Mouse (Mus musculus) hematopoietic stem cell, adult 5-6 weeks (primary cell): ENCODE measurements around the gene Taok3. TPM values are rescaled to one million over a fixed set of nuclear protein-coding genes. Genes with fewer than 3 reads are reported as not detected.

ENCODE experiments used
- ATAC-seq, 2 experiments: fragments of 125-278 bp in 1 of 2; replicated peaks in 1 of 2; 2 replicates each; pipeline ENCODE4 v1.8.0; 2016 to 2017; ENCODE audit warnings: inconsistent platforms in 2 of 2, mild to moderate bottlenecking in 2 of 2, moderate number of reproducible peaks in 2 of 2, low read depth in 1 of 2, moderate TSS enrichment in 1 of 2; ENCODE audit not compliant: low FRiP score in 2 of 2, poor library complexity in 2 of 2, severe bottlenecking in 2 of 2, insufficient read depth in 1 of 2, low TSS enrichment in 1 of 2
- total RNA-seq: library from RNA; stranded (forward); fragments of 172-1452, 232-1000 nt; gene quantifications from 2 replicates; pipeline ENCODE4 v1.2.3, GENCODE M21; 2017

Gene Taok3
- 63.8 and 70.4 TPM in 2 replicates for total RNA-seq

DNA sequence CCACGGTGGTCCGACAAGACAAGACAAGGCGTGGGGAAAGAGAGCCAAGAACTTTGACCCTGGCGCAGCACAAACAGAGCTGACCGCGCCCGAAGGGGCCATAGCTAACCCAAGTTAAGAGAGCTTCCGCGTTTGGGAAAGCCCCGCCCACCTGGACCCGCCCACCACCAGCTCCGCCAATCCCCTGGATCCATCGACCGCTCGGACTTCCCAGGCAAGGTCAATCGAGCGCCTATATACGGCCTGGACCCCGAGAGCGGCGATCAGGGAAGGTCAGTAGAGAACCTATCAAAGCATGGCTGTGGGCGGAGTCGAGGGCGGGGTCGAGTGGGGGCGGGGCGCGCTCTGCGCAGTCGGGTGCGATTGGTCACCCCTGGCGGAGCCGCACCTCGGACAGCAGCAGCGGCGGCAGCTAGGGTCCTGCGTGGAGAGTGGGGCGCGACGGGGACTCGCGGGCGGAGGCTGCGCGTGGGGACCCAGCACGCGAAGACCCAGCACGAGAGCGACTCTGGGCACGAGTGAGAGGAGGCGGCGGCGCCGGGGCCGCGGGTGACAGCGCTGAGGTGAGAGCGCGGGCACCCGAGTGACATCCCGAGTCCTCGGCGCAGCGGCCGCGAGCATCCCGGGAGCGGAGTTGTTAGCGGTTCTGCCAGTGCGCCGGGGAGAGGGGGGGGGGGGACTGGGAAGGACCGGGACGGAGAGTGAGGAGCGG is at the start of gene Taok3:
TSS of gene Taok3 (plus strand) at position 353 of the 712 bp plus-strand sequence.
- ATAC-seq: peak; percentile 82 to 87

DNA sequence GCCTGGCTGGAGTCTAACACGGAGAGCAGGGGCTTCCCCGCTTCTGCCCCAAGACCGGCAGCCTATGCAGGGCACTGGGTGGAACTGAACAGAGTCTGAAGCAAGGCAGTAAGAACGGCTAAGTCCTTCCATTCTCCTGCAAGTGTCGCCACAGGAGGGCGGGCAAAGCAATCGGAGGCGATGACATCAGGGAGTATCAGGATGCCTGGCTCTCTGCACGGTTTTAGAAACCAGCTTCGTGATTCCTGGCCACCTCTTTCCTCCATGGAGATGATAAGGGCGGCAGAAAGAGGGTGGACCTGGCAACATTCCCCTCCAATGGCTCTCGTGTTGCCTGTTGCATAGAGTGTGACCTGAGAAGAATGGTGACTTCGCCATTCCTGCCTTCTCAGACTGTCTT is 32.2 kb upstream of the Taok3 start:
- peak in 1 of 2 experiments; percentile 47; a peak in 2 of 4 replicates for ATAC-seq

DNA sequence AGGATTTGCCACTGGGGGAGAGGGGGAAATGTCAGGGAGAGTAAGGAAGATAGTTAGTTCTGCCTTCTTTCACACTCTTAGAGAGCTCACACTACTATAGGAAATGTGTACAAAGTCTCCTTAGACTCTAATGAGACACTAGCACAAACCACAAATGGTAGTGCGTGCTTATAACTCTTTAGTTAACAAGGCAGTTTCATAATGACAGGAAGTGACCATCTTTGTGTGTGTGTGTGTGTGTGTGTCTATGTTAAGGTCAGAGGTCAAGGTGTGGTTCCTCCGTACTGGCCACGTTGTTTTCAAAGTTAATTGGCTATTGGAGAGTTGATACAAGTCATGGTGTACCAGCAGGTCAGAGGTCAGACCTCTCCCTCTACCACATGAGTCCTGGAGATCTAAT is 30.8 kb upstream of the Taok3 start:
- ATAC-seq: no peak

DNA sequence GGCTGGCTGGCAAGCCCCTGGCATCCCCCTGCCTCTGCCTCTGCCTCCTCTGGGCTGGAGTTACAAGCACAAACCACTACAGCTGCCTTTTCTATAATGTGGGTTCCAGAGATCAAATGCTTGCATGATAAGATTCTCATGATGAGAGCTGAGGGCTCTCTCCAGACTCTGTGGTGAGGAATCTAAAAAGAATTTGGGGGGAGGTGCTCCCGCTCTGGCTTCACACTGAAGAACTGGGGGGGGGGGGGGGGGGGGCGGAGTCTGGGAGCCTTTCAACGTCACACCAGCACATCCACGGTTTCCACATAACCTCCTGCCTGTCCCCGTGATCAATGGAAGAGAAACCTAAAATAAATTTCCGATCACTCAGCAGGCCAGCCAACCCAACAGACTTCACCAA is 30.1 kb upstream of the Taok3 start:
- ATAC-seq: no peak

DNA sequence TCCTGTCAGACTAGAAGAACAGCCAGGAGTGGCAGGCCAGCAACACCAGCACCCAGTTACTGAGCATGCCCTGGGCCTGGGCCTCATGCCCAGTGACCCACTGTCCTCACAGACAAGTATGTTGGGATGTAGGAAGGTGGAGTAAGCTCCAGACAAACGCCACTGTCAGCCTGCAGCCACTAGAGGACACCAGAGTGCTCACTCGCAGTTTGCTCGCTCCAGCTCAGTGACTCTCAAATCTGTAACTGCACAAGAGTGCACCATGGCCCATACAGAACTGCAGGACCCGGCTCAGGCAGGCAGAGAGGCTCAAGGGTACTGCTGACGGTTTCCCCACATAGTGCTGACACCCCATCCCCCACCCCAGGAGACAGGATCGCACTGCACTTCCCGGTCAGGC is 25.5 kb upstream of the Taok3 start:
- ATAC-seq: peak in 1 of 2 experiments; percentile 49; a peak in 1 of 4 replicates

DNA sequence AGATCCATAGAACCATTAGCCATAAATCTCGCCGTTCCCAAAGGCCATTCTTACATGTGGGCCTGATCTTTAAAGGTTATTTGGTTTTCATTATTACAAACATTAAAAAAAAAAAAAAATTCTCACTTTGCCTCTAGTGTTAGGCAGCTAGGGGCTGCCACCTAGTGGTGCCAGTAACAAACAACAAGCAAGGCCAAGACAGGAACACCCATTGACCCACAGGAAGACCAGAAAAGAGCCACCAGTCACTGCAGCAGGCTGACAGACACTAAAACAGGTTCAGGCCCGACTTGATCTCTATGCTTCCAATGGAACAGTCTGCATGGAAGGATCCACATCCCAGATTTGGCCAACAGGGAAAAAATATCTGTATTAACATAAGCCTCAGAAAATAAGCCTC is 23.2 kb upstream of the Taok3 start:
- ATAC-seq: peak; percentile 50 to 57; a peak in 2 of 4 replicates

DNA sequence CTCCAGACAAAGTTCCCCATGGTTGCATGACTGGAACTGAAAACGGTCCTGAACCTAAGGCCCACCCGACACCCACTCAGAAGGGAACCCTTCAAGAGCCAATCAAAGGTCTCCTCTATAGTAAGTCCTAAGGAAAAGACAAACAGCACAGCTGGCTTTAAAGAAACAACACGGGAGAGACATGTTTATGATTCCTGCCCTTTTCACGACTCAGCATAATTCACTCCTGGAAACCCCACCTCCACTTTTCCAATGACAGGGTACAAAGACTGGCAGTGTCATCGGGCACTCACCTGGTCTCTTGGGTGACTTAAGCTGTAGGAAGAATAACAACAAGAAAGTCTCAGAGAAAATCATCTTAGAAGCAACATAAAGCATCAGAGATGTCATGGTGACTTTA is 20.9 kb upstream of the Taok3 start:
- ATAC-seq: no peak

DNA sequence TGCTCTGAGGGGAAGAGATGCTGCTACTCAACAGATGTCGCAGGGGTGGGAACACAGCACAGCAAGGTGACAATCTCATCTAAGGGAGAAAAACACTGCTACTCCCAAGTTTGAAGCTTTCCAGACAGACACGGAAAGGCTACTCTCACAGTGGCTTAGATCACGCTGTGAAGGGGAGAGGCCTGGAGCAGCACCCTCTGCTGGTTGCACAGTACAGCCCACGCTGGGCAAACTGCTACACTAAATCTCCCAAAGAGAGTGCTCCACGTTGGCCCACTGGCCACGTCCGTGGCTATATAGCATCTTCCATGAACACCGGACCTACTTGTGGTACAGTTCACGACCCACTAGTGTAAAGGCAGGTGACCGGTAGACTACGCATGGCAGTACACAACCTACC is 20.2 kb upstream of the Taok3 start:
- no peak for ATAC-seq

DNA sequence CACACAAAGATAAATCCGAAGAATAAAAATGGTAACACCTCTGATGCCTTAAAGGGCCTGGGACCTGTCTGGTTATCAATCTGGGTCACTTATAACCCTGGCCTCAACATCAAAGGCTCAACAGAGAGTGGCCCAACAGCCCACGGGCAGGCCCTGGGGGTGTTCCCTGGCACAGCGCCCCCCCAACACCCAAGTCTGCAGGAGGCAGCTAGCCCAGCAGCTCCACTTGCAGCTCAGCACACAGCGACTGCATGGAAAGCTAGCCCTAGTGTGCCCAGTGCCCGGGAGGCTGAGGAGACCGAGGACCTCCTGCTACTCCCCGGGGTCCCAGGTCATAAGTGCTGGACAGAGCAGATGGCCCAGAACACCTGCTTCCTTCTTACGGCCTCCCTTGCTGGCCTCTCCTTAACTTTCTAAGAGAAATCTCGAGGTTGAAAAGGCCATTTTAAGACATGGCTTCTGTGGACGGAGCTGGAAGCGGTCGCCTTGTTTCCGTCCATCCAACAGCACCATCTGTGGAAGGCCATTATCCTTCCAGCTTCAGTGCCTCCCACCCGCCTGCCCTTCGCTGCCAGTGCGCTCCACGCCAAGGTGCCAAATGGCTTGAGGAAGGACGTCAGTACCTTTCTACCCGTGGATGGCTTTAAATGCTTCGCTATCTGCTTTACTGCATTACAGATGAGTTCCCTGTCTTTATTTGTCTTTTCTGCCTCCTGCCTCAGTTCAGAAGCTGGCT is 16.6 kb upstream of the Taok3 start:
- ATAC-seq: no peak

DNA sequence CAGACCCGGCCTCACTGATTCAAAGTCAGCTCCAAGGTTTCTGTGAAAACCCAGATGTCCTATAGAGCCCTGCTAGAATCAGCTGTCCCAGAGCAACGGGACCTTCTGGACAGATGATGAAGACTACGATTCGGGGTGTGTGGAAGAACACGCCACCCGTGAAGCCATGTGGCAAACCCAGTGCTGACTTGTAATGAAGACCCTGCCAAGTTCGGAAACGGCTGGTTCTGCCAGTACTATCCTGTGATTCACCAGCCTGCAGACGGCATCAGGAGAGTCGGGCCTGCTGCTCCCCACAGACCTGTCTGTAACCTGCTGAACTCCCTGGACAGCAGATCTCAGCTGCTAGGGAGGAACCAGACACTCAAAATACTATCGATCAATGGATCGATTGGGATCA is 15.6 kb upstream of the Taok3 start:
- ATAC-seq: no peak

DNA sequence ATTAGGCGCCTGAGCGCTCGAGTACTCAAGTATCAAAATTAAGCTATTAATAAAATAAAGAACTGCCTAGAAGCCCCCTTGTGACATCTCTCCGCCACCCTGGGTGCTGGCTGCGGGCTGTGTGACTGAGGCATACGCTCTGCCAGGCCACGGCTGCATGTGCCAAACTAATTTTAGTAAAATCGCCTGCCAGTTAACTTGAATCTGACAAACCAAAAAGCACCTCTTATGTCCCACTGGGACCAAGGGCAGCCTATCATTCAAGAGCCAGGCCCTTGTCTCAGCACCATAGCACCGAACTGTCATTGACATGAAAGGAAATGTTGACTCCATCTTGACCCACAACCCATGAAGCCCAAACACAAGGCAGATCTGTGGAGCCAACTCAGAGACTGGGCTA is 14.2 kb upstream of the Taok3 start:
- no peak for ATAC-seq

DNA sequence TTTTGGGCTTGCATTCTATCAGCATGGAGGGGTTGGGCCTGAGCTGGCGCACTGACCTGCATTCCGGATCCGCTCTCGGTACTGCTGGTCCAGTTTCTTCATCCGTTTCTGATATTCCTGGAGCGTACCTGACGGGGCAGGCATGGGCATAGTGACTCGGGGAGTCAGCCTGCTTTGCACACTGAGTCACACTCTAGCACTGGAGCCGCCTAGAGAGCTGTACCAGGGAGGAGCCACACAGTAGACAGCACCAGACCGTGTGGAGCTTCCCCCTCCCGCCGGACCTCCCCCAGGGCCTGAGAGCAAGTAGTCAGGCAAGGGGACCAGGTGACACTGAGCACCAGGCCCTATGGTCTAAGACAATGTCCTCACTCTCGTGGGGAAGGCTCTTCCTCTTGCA is 11.6 kb upstream of the Taok3 start:
- ATAC-seq: no peak

DNA sequence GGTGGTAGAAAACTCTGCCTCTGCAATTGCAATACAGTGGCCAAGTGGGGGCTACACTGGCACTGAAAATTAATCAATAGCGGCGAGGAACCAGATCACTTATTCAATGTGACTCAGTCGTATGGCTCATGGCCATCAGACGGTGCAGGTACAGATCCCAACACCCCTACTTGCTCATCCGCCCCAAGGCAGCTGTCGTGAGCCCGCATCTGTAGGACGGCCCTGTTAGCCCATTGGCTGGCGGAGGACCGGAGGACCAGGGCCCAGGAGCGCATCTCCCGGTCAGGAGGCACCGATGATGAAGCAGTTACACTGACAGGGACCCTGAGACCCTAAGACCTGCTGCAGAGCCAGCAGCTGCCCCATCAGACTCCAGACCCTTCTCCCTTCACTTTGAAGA is 11.2 kb upstream of the Taok3 start:
- ATAC-seq: no peak

DNA sequence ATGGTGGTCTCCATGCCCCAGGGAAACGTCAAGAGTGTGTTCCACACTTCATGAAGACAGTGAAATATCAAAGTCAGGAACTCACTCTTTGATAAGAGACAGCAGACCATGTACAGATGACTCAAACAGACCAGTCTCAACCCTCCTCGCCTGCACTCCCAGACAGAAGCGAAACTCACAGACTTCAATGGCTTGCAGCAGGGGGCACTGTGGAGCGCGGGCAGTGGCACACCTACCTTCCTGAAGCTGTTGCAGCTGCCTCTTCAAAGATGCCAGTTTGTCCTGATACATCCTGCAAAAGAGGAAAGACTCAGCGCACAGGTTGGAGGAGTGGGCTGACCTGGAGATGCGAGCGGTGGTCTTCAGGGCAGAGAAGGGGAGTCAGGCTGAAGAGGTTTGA is 10.4 kb upstream of the Taok3 start:
- no peak; a peak in 1 of 4 replicates for ATAC-seq

DNA sequence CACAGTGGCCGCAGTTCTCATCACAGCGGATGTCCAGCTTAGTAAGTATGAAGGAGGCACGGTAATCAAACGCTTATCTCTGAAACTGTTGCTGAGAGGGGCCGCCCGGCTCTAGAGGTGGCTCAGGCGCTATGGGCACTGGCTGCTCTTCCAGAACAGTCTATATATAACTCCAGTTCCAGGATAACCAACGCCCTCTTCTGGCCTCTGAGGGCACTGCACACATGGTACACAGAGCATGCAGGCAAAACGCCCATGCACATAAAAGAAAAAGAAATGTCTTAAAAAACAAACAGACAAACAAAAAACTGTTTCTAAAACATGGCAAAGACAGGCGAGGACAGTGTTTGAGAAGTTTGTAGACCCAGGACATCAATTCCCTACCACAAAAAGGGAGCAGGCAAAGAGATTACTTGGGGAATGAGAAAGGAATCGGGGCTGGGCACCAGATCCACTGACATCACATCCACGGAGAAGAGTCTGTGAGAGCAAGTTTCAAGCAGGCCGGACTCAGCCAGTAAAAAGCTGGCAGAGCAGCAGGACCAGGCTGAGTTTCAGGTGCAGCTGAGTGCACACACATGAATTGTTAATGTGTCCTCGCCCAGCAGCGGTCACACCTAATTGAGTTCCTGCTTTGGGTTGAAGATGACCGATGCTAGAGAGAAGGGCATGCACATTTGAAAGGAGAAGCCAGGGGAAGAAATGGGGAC is 8.7 kb upstream of the Taok3 start:
- ATAC-seq: no peak

DNA sequence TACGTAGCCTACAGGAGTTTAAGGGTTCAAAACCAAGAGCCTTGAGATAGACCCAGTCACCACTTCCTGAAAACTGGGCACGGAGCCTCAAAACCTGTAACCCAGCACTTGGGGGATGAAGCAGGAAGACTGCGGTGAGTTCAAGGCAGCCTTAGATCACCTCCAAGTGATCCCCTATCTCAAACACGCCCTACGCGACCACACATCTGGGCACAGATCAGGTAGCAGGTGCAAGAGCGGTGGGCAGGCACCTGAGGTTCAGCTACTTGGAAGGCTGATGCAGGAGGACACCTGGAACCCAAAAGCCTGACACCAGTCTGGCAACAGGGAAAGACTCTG is 8.2 kb upstream of the Taok3 start:
- no peak for ATAC-seq

DNA sequence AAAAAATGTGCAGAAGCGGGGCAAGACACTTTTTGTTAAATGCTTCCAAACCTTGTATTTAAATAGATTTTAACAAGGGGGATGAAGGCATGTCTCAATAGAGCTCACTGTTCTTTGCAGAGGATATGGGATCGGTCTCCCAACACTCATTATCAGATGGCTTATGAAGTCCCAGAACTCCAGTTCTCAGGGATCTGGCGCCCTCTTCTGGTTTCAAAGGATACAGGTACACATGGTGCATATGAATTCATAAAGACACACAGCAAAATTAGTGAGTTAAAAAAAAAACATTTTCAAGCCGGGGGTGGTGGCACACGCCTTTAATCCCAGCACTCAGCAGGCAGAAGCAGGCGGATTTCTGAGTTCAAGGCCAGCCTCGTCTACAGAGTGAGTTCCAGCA is 6.6 kb upstream of the Taok3 start:
- no peak for ATAC-seq

DNA sequence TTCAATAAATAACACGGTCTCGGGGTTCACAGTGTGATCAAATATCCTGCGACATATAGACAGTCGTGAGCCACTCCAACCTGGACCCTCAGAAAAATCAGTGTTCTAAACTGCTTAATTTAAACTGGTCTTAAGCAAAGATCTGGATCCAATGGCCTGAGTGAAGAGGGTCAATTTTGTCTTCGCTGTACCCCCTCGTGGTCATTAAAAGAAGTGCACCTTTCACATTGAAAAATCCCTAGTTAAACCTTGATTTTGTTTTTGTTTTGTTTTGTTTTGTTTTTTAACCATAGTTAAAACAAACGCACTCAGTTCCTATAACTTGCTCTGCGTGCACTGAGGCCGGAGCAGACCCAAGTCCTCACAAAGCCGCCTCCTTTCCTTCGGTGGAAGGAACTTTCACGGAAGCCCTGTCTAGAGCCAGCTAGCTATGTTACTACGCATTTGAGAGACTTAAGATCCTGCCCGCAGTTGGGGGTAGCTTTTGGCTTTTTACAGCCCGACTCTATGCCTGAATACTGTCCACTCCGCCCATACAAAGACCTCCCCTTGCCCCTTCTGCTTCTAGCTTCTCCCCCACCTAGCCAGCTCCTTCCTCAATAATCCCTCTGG is 5.2 kb upstream of the Taok3 start:
- ATAC-seq: 0 out of 4 replicates have a peak, but pooled peaks of 1 of the 2 experiments have one; percentile 2
